Mouse (Mus musculus) liver, embryonic 15.5 days (tissue): ENCODE results near the gene Zmynd8. TPM values are rescaled to one million over a fixed set of nuclear protein-coding genes. Genes with fewer than 3 reads are reported as not detected.

ENCODE experiments used
- ATAC-seq: fragments of 200-750 bp; cut with Nextera tagmentation; 2 replicates; pipeline ENCODE4 v1.8.0; 2017; ENCODE audit warnings: moderate number of reproducible peaks, mild to moderate bottlenecking, moderate library complexity; ENCODE audit not compliant: insufficient read depth
- H3K27ac ChIP-seq: fragments of 300-500 bp; sonication (generic); replicated peaks from 2 replicates; pipeline ENCODE4 v1.5.1; 2015; ENCODE audit warnings: mild to moderate bottlenecking, inconsistent platforms
- H3K27me3 ChIP-seq: fragments of 300-500 bp; sonication (generic); 2 replicates; pipeline ENCODE4 v1.6.1; 2015; ENCODE audit warnings: mild to moderate bottlenecking, inconsistent platforms
- H3K36me3 ChIP-seq: fragments of 300-500 bp; sonication (generic); replicated peaks from 2 replicates; pipeline ENCODE4 v1.6.1; 2015; ENCODE audit warnings: moderate library complexity, mild to moderate bottlenecking, inconsistent platforms
- H3K4me1 ChIP-seq: fragments of 300-500 bp; sonication (generic); replicated peaks from 2 replicates; pipeline ENCODE4 v1.6.1; 2015; ENCODE audit warnings: inconsistent platforms
- H3K4me2 ChIP-seq: fragments of 300-500 bp; sonication (generic); 2 replicates; pipeline ENCODE4 v1.6.1; 2015; ENCODE audit warnings: moderate library complexity, mild to moderate bottlenecking, inconsistent platforms
- H3K4me3 ChIP-seq: fragments of 300-500 bp; sonication (generic); replicated peaks from 2 replicates; pipeline ENCODE4 v1.5.1; 2015; ENCODE audit warnings: mild to moderate bottlenecking, inconsistent platforms
- H3K9ac ChIP-seq: fragments of 300-500 bp; sonication (generic); 2 replicates; pipeline ENCODE4 v1.6.1; 2015; ENCODE audit warnings: moderate library complexity, mild to moderate bottlenecking, inconsistent platforms
- H3K9me3 ChIP-seq: fragments of 300-500 bp; sonication (generic); replicated peaks from 2 replicates; pipeline ENCODE4 v1.6.1; 2016; ENCODE audit warnings: inconsistent platforms
- WGBS: fragments of 180-500 bp; shearing (Covaris S2); methylation state at CpG from one replicate; pipeline ENCODE4 v1.1.7; 2015; ENCODE audit warnings: mixed read lengths; ENCODE audit not compliant: insufficient replicate concordance; 5-methylcytosine and 5-hydroxymethylcytosine counted together
- microRNA-seq: library from miRNA; unstranded; fragments of <30 nt; microRNA quantifications from one replicate; pipeline ENCODE4, GENCODE M21; 2016
- polyA plus RNA-seq: library from polyadenylated mRNA; unstranded; fragments of >200 nt; fragmentation: Nextera tagmentation; extraction: Ambion mirVana; gene quantifications from 2 replicates; pipeline ENCODE4 v1.2.1, GENCODE M21; 2015

Zmynd8 gene
- polyA plus RNA-seq, 1 experiment from 2014 or later, result 24.6 TPM

DNA sequence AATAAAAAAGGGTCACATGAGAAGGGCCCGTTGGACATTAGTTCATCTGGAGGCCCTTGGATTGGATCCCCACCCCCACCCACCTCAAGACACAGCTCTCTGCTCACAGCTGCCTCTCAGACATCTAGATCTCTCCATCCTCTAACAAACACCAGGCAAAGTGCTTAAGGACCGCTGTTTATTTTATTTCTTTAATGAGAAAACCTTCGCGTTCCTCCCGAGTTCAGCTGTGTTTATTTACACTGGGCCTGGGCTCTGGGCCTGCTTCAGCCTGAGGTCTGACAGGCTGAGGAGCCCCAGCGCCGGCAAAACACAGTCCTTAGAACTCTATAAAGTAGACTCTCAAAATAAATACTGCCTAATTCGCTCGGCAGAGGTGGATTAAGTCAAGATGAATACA, 157.8 kb downstream of the Zmynd8 start:
- no peaks in the 10 kb centered on the region for H3K9me3 ChIP-seq
- H3K36me3 ChIP-seq, result no peaks in the 10 kb centered on the region
- no peak for ATAC-seq
- H3K9ac ChIP-seq, result no peak overlapping the region
- no peak overlapping the region for H3K4me2 ChIP-seq
- H3K4me3 ChIP-seq, result no peak overlapping the region
- H3K27me3 ChIP-seq, result no peaks in the 10 kb centered on the region
- no peak overlapping the region for H3K27ac ChIP-seq
- WGBS, result 52% methylated on average over 9 of the region's 9 CpGs
- H3K4me1 ChIP-seq, result no peaks in the 10 kb centered on the region

DNA sequence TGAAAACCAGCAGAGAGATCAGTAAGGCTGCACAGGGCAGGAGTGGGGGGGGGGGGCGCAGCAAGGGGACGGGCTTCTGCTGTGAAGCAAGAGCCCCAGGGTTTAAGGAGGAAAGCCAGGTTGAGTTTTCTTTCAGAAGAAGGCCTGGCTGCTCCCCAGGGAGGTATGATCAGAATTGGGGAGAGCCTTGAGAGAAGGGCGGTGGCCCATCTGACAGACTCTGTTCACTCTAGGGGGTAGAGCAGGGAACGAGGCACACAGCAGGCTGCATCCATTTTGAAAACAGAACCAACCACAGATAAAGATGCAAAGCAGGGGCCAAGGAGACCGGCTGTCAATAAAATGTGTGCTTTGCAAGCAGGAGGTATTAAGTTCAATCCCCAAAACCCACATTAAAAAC, 158.4 kb downstream of the Zmynd8 start:
- WGBS, result 50% methylated on average over 4 of the region's 5 CpGs

DNA sequence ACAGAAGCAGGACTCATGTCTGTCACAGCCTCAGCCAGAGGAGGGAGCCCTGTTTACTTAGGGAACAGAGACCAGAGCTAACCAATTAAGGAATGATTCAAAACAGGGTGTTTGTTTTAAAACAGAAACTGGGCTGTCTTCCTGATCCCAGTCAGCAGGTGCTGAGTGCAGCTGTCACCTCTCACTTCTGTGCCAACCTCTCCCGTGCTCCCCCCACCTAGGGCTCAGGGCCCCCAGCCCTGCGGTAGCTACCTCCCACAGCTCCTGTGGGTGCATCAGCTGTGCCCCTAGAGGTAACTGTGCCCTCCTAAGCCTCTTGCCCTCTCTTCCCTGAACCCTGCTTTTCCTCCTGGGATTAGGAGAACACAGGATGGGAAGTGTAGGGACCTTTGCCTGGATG, 162.5 kb downstream of the Zmynd8 start:
- H3K9me3 ChIP-seq, result no peaks in the 10 kb centered on the region
- H3K36me3 ChIP-seq, result no peaks in the 10 kb centered on the region
- no peak overlapping the region for H3K9ac ChIP-seq
- WGBS, result 43% methylated on average over 2 of the region's 2 CpGs
- ATAC-seq, result no peak
- no peaks in the 10 kb centered on the region for H3K27me3 ChIP-seq
- H3K27ac ChIP-seq, result no peak overlapping the region
- H3K4me2 ChIP-seq, result no peak overlapping the region
- H3K4me3 ChIP-seq, result no peak overlapping the region
- no peaks in the 10 kb centered on the region for H3K4me1 ChIP-seq

More for the DNA sequence above, 158.4 kb downstream of the Zmynd8 start:
- no peak overlapping the region for H3K27ac ChIP-seq
- ATAC-seq, result no peak
- H3K36me3 ChIP-seq, result no peaks in the 10 kb centered on the region
- H3K4me2 ChIP-seq, result no peak overlapping the region
- no peak overlapping the region for H3K4me3 ChIP-seq
- no peaks in the 10 kb centered on the region for H3K4me1 ChIP-seq
- H3K27me3 ChIP-seq, result no peaks in the 10 kb centered on the region
- no peak overlapping the region for H3K9ac ChIP-seq
- H3K9me3 ChIP-seq, result no peaks in the 10 kb centered on the region

Small RNAs within 50 kb of the gene (microRNA-seq; reads per million reads assigned to microRNA genes)
- gene Gm22692, result not detected

Other genes with a start within 250 kb of the Zmynd8 start
- gene Ncoa3, start 93.6 kb upstream of the Zmynd8 start, polyA plus RNA-seq, result 3.5 and 3.7 TPM in 2 replicates